Mouse (Mus musculus): ENCODE results near the gene Gm11554.

- no peak for TF ChIP-seq CTCF (IDR thresholded peaks at IDR 0.05; ENCODE audit: low read depth, low read length)
- no peak for TF ChIP-seq EP300 (IDR thresholded peaks at IDR 0.05; ENCODE audit: insufficient read depth, low read depth, low read length)
These were observed 47.3 kb upstream of the Gm11554 start, which contains the start of gene Krtap4-16 for GRCm38 (mm10) chr11:99851508-99851907.

All from ES-Bruce4 (cell line).